Mouse (Mus musculus): ENCODE data around the gene Timm8a1. TPM values are rescaled to one million over a fixed set of nuclear protein-coding genes. Genes with fewer than 3 reads are reported as not detected.

Gene Timm8a1
- polyA plus RNA-seq, 1 experiment from 2014 or later, result 63.4 TPM

DNA sequence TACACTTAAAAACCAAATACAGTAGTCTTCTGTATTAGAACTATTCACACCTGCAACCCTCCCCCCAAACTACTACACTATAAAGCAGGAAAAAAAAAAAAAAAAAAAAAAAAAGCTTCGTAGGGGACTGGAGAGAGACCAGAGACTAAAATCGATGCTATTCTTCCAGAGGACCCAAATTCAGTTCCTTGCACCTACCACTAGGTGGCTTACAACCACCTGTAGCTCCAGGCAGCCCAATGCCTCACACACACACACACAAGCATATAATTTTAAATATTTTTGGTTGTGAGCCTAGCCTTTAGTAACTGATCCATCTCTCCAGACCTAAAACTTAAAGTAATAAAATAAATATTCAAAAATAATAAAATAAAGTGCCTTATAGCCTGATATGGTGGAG is 32.2 kb downstream of the Timm8a1 start:
- no peak overlapping the region for H3K27ac ChIP-seq (replicated peaks)

GRCm38 (mm10) chrX:134507977-134508376 is 33.7 kb downstream of the Timm8a1 start:
- Histone ChIP-seq H3K4me2 (replicated peaks; ENCODE audit: low read depth) (no peak overlapping the region), H3K36me3 (ENCODE audit: control insufficient read depth, insufficient read depth, low read length) (no peaks in the 10 kb centered on the region), H3K9me3 (ENCODE audit: control insufficient read depth, low read length) (no peaks in the 10 kb centered on the region), H3K4me1 (replicated peaks; ENCODE audit: control insufficient read depth, insufficient read depth) (no peaks in the 10 kb centered on the region), H3K4me3 (ENCODE audit: low read depth, low read length) (no peak overlapping the region), H3K9ac (ENCODE audit: low read length) (no peak overlapping the region), H3K27me3 (ENCODE audit: control insufficient read depth, insufficient read depth, low read length) (no peaks in the 10 kb centered on the region), H3K27ac (replicated peaks) (no peak overlapping the region)
- no peak for DNase-seq (ENCODE audit: low spot score)
- TF ChIP-seq CTCF (IDR thresholded peaks at IDR 0.05; ENCODE audit: low read depth), result no peak
- TF ChIP-seq EP300 (optimal IDR thresholded peaks at IDR 0.05), result no peak
- WGBS, result 73% methylated on average over 6 of the region's 6 CpGs
- ATAC-seq (ENCODE audit: low FRiP score, low TSS enrichment), result no peak

More for the DNA sequence above, 32.2 kb downstream of the Timm8a1 start:
- H3K4me3 ChIP-seq (ENCODE audit: low read depth, low read length), result no peak overlapping the region
- DNase-seq (ENCODE audit: low spot score), result no peak
- no peaks in the 10 kb centered on the region for H3K4me1 ChIP-seq (replicated peaks; ENCODE audit: control insufficient read depth, insufficient read depth)
- H3K27me3 ChIP-seq (ENCODE audit: control insufficient read depth, insufficient read depth, low read length), result no peaks in the 10 kb centered on the region
- H3K9ac ChIP-seq (ENCODE audit: low read length), result no peak overlapping the region
- TF ChIP-seq EP300 (optimal IDR thresholded peaks at IDR 0.05) (no peak), CTCF (IDR thresholded peaks at IDR 0.05; ENCODE audit: low read depth) (peak; percentile 68)
- no peaks in the 10 kb centered on the region for H3K9me3 ChIP-seq (ENCODE audit: control insufficient read depth, low read length)
- WGBS, result 43% methylated on average over 2 of the region's 2 CpGs
- H3K36me3 ChIP-seq (ENCODE audit: control insufficient read depth, insufficient read depth, low read length), result no peaks in the 10 kb centered on the region
- ATAC-seq (ENCODE audit: low FRiP score, low TSS enrichment), result no peak
- H3K4me2 ChIP-seq (replicated peaks; ENCODE audit: low read depth), result no peak overlapping the region

GRCm38 (mm10) chrX:134500651-134501050 is 41.0 kb downstream of the Timm8a1 start:
- ATAC-seq (ENCODE audit: low FRiP score, low TSS enrichment), result no peak
- Histone ChIP-seq H3K4me1 (replicated peaks; ENCODE audit: control insufficient read depth, insufficient read depth) (no peaks in the 10 kb centered on the region), H3K4me3 (ENCODE audit: low read depth, low read length) (no peak overlapping the region), H3K27me3 (ENCODE audit: control insufficient read depth, insufficient read depth, low read length) (no peaks in the 10 kb centered on the region), H3K9ac (ENCODE audit: low read length) (no peak overlapping the region), H3K36me3 (ENCODE audit: control insufficient read depth, insufficient read depth, low read length) (no peaks in the 10 kb centered on the region), H3K27ac (replicated peaks) (no peak overlapping the region), H3K4me2 (replicated peaks; ENCODE audit: low read depth) (no peak overlapping the region), H3K9me3 (ENCODE audit: control insufficient read depth, low read length) (no peaks in the 10 kb centered on the region)
- 77% methylated on average over 8 of the region's 8 CpGs for WGBS
- TF ChIP-seq EP300 (optimal IDR thresholded peaks at IDR 0.05), result no peak
- TF ChIP-seq CTCF (IDR thresholded peaks at IDR 0.05; ENCODE audit: low read depth), result no peak
- DNase-seq (ENCODE audit: low spot score), result no peak

Other genes with a start within 250 kb of the Timm8a1 start
- 1.7 and 2.0 TPM in 2 replicates for gene Tmem35a, start 246.6 kb downstream of the Timm8a1 start, polyA plus RNA-seq (2015; fragmentation: Nextera tagmentation; extraction: Ambion mirVana)
- gene Cenpi, start 233.8 kb downstream of the Timm8a1 start, polyA plus RNA-seq (2015; fragmentation: Nextera tagmentation; extraction: Ambion mirVana), result 6.2 and 7.4 TPM in 2 replicates
- 0.35 and 0.41 TPM in 2 replicates for gene Drp2, start 137.3 kb downstream of the Timm8a1 start, polyA plus RNA-seq (2015; fragmentation: Nextera tagmentation; extraction: Ambion mirVana)
- gene Taf7l, start 65.4 kb downstream of the Timm8a1 start, polyA plus RNA-seq (2015; fragmentation: Nextera tagmentation; extraction: Ambion mirVana), result not detected in 2 replicates
- gene Btk, start 41.7 kb upstream of the Timm8a1 start, polyA plus RNA-seq (2015; fragmentation: Nextera tagmentation; extraction: Ambion mirVana), result 0.72 and 0.74 TPM in 2 replicates
- gene Rpl36a, start 43.8 kb upstream of the Timm8a1 start, polyA plus RNA-seq (2015; fragmentation: Nextera tagmentation; extraction: Ambion mirVana), result 419 and 471 TPM in 2 replicates
- 3.6 and 3.9 TPM in 2 replicates for gene Gla, start 59.3 kb upstream of the Timm8a1 start, polyA plus RNA-seq (2015; fragmentation: Nextera tagmentation; extraction: Ambion mirVana)
- 65.3 and 67.2 TPM in 2 replicates for gene Hnrnph2, start 59.3 kb upstream of the Timm8a1 start, polyA plus RNA-seq (2015; fragmentation: Nextera tagmentation; extraction: Ambion mirVana)
- gene Armcx4, start 144.7 kb upstream of the Timm8a1 start, polyA plus RNA-seq (2015; fragmentation: Nextera tagmentation; extraction: Ambion mirVana), result 1.3 and 1.4 TPM in 2 replicates
- gene Armcx1, start 176.1 kb upstream of the Timm8a1 start, polyA plus RNA-seq (2015; fragmentation: Nextera tagmentation; extraction: Ambion mirVana), result 14.9 and 15.2 TPM in 2 replicates
- 8.7 and 9.9 TPM in 2 replicates for gene Armcx6, start 209.6 kb upstream of the Timm8a1 start, polyA plus RNA-seq (2015; fragmentation: Nextera tagmentation; extraction: Ambion mirVana)
- gene Armcx3, start 214.7 kb upstream of the Timm8a1 start, polyA plus RNA-seq (2015; fragmentation: Nextera tagmentation; extraction: Ambion mirVana), result 38.8 and 40.0 TPM in 2 replicates

All from stomach, postnatal 0 days (tissue).